Mouse (Mus musculus): ENCODE results near the gene Ssb. TPM values are rescaled to one million over a fixed set of nuclear protein-coding genes. Genes with fewer than 3 reads are reported as not detected.

Ssb gene
- total and polyA plus RNA-seq, 2 experiments from 2014 or later: 51.3 to 285 TPM

DNA sequence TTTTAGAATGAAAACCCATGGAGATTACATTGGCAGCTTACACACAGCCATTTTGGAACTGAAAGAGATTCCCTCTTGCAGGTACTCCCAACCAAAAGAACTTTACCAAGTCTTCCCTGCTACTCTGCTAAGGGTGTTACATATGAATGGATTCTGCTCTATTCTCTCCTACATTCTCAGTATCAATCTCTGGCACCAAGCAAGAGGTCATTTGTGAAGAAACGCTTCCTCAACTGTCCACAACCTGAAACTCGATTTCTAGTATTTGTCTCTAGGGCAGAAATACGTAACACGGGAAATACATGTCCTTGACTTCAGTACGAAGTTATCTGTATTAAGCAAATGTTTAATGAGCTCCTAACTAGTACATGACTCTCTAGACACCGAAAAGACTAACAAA lies 23.2 kb downstream of the Ssb start:
- no peak for ATAC-seq (ENCODE audit: low FRiP score)
- Histone ChIP-seq H3K36me3 (ENCODE audit: insufficient read depth, low read length) (no peaks in the 10 kb centered on the region), H3K4me2 (ENCODE audit: low read depth, low read length, poor library complexity, severe bottlenecking) (peak overlapping the region; percentile 62), H3K9me3 (ENCODE audit: low read length) (no peaks in the 10 kb centered on the region), H3K4me1 (ENCODE audit: insufficient read depth, low read length) (no peaks in the 10 kb centered on the region), H3K4me3 (ENCODE audit: low read depth, low read length) (peak overlapping the region; percentile 52), H3K27ac (ENCODE audit: low read depth, low read length) (no peak overlapping the region), H3K27me3 (ENCODE audit: insufficient read depth, low read length) (no peaks in the 10 kb centered on the region), H3K9ac (replicated peaks; ENCODE audit: low read length, poor library complexity, severe bottlenecking) (no peak overlapping the region)
- no peak for TF ChIP-seq CTCF (IDR thresholded peaks at IDR 0.05)
- DNase-seq (ENCODE audit: low spot score): no peak
- WGBS: 65% methylated on average over 6 of the region's 6 CpGs

GRCm38 (mm10) chr2:69885050-69885449 lies 23.7 kb downstream of the Ssb start:
- Histone ChIP-seq H3K27ac (ENCODE audit: low read depth, low read length) (peak overlapping the region; percentile 70), H3K9ac (replicated peaks; ENCODE audit: low read length, poor library complexity, severe bottlenecking) (peak overlapping the region; percentile 68), H3K4me3 (ENCODE audit: low read depth, low read length) (peak overlapping the region; percentile 52), H3K4me2 (ENCODE audit: low read depth, low read length, poor library complexity, severe bottlenecking) (peak overlapping the region; percentile 62), H3K27me3 (ENCODE audit: insufficient read depth, low read length) (no peaks in the 10 kb centered on the region), H3K9me3 (ENCODE audit: low read length) (no peaks in the 10 kb centered on the region), H3K36me3 (ENCODE audit: insufficient read depth, low read length) (no peaks in the 10 kb centered on the region), H3K4me1 (ENCODE audit: insufficient read depth, low read length) (no peaks in the 10 kb centered on the region)
- ATAC-seq (ENCODE audit: low FRiP score): no peak
- 8% methylated on average over 12 of the region's 12 CpGs for WGBS
- TF ChIP-seq CTCF (IDR thresholded peaks at IDR 0.05): no peak
- DNase-seq (ENCODE audit: low spot score): no peak

DNA sequence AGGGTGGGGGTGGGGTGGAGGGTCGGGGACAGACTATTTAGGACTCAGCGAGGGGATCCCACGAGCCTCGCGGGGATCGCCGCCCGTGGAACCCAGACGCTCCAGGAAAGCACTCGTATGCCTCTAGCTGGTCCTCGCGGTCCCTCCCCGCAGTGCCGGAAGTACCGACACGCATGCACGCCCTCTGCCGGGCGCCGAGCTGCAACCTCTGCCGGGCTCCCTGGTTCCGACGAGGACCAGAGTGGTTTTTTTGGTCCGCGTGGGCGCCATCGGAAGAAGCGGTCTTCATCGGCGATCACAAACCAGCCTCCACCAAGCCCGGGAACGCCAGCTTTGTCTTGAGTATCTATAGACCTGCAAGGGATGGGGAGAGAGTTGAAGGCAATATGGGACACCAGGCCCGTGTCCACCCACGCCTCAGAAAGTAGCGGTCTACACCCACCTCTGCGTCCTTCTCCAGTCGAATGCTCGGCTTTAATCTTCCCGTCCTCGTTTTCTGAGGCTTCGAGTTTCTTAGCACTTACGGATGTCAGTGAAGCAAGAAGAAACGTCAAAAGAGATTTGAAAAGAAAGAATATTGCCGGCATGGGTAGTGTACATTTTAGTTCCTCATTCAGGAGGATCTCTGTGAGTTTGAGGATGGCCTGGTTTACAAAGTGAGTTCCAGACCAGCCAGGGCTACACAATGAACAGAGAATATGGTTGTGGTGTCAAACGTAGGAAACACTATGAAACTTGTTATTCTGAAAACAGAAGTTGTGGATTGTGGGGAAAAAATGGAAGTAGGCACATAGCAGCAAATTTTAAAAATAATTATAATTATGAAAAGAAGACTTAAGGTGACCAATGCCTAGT lies 24.3 kb downstream of the Ssb start, which contains the start of gene Mettl5:
Gene Mettl5, minus strand, starts transcription at position 165 of the 855 bp plus-strand sequence.
- no peaks in the 10 kb centered on the region for H3K4me1 ChIP-seq (ENCODE audit: insufficient read depth, low read length)
- peak; percentile 75 for TF ChIP-seq CTCF (IDR thresholded peaks at IDR 0.05)
- H3K4me2 ChIP-seq (ENCODE audit: low read depth, low read length, poor library complexity, severe bottlenecking): peak within 1 kb of the TSS; percentile 62
- H3K9ac ChIP-seq (replicated peaks; ENCODE audit: low read length, poor library complexity, severe bottlenecking): peak within 1 kb of the TSS; percentile 68
- 2% methylated on average over 45 of the region's 45 CpGs for WGBS
- no peaks in the 10 kb centered on the region for H3K27me3 ChIP-seq (ENCODE audit: insufficient read depth, low read length)
- no peaks in the 10 kb centered on the region for H3K9me3 ChIP-seq (ENCODE audit: low read length)
- no peaks in the 10 kb centered on the region for H3K36me3 ChIP-seq (ENCODE audit: insufficient read depth, low read length)
- DNase-seq (ENCODE audit: low spot score): peak; percentile 89
- H3K4me3 ChIP-seq (ENCODE audit: low read depth, low read length): peak within 1 kb of the TSS; percentile 52
- peak within 1 kb of the TSS; percentile 70 for H3K27ac ChIP-seq (ENCODE audit: low read depth, low read length)
- peak; percentile 95 for ATAC-seq (ENCODE audit: low FRiP score)

DNA sequence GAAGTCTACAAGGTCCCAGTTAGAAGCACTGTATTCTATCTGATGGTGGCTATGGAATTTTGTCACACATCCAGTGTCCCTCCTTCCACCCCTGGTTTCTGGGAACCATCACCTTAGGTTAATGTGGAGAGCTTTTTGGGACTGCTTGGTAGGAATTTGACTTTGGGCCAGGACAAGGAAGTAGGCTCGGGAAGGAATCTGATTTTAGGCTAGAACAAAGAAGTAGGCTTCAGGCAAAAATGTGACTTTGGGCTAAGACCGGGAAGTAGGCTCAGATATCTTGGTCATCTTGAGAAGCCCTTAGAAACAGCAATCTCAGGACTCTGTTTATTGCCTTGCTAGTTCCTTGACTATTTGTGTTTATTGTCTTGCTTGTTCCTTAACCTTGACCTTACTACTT lies 27.6 kb downstream of the Ssb start:
- no peaks in the 10 kb centered on the region for H3K36me3 ChIP-seq (ENCODE audit: insufficient read depth, low read length)
- H3K9ac ChIP-seq (replicated peaks; ENCODE audit: low read length, poor library complexity, severe bottlenecking): no peak overlapping the region
- H3K4me1 ChIP-seq (ENCODE audit: insufficient read depth, low read length): no peaks in the 10 kb centered on the region
- no peaks in the 10 kb centered on the region for H3K27me3 ChIP-seq (ENCODE audit: insufficient read depth, low read length)
- no peak overlapping the region for H3K4me3 ChIP-seq (ENCODE audit: low read depth, low read length)
- H3K4me2 ChIP-seq (ENCODE audit: low read depth, low read length, poor library complexity, severe bottlenecking): no peak overlapping the region
- DNase-seq (ENCODE audit: low spot score) (no peak), ATAC-seq (ENCODE audit: low FRiP score) (no peak)
- H3K9me3 ChIP-seq (ENCODE audit: low read length): no peaks in the 10 kb centered on the region
- TF ChIP-seq CTCF (IDR thresholded peaks at IDR 0.05): no peak
- WGBS: 78% methylated on average over 2 of the region's 2 CpGs
- no peak overlapping the region for H3K27ac ChIP-seq (ENCODE audit: low read depth, low read length)

DNA sequence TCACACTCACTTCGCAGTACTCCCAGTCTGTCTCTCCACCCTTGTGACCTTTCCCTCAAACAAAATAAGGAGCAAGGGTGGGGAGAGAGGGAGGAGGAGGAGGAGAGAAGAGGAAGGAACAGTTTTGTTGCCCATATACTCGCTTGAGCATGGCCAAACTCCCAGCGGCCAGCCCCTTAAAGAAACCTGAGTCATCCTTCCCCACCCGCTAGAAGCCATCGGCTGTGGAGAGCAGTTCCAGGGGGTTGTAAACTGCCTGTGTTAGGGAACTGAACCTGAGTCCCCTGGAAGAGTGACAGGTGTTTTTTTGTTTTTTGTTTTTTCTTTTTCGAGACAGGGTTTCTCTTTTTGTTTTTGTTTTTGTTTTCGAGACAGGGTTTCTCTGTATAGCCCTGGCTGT lies 29.5 kb downstream of the Ssb start:
- 72% methylated on average over 7 of the region's 7 CpGs for WGBS
- no peak overlapping the region for H3K27ac ChIP-seq (ENCODE audit: low read depth, low read length)
- no peak for TF ChIP-seq CTCF (IDR thresholded peaks at IDR 0.05)
- H3K4me3 ChIP-seq (ENCODE audit: low read depth, low read length): no peak overlapping the region
- no peak overlapping the region for H3K9ac ChIP-seq (replicated peaks; ENCODE audit: low read length, poor library complexity, severe bottlenecking)
- ATAC-seq (ENCODE audit: low FRiP score) (no peak), DNase-seq (ENCODE audit: low spot score) (no peak)
- no peaks in the 10 kb centered on the region for H3K27me3 ChIP-seq (ENCODE audit: insufficient read depth, low read length)
- no peaks in the 10 kb centered on the region for H3K4me1 ChIP-seq (ENCODE audit: insufficient read depth, low read length)
- H3K36me3 ChIP-seq (ENCODE audit: insufficient read depth, low read length): no peaks in the 10 kb centered on the region
- H3K9me3 ChIP-seq (ENCODE audit: low read length): no peaks in the 10 kb centered on the region
- no peak overlapping the region for H3K4me2 ChIP-seq (ENCODE audit: low read depth, low read length, poor library complexity, severe bottlenecking)

GRCm38 (mm10) chr2:69893145-69893544 lies 31.8 kb downstream of the Ssb start:
- Histone ChIP-seq H3K9ac (replicated peaks; ENCODE audit: low read length, poor library complexity, severe bottlenecking) (no peak overlapping the region), H3K9me3 (ENCODE audit: low read length) (no peaks in the 10 kb centered on the region), H3K4me3 (ENCODE audit: low read depth, low read length) (no peak overlapping the region), H3K27me3 (ENCODE audit: insufficient read depth, low read length) (no peaks in the 10 kb centered on the region), H3K4me1 (ENCODE audit: insufficient read depth, low read length) (no peaks in the 10 kb centered on the region), H3K4me2 (ENCODE audit: low read depth, low read length, poor library complexity, severe bottlenecking) (no peak overlapping the region), H3K36me3 (ENCODE audit: insufficient read depth, low read length) (no peaks in the 10 kb centered on the region), H3K27ac (ENCODE audit: low read depth, low read length) (no peak overlapping the region)
- ATAC-seq (ENCODE audit: low FRiP score) (no peak), DNase-seq (ENCODE audit: low spot score) (no peak)
- no peak for TF ChIP-seq CTCF (IDR thresholded peaks at IDR 0.05)
- 90% methylated on average over 1 of the region's 1 CpGs for WGBS
